In the genomic region with DNA sequence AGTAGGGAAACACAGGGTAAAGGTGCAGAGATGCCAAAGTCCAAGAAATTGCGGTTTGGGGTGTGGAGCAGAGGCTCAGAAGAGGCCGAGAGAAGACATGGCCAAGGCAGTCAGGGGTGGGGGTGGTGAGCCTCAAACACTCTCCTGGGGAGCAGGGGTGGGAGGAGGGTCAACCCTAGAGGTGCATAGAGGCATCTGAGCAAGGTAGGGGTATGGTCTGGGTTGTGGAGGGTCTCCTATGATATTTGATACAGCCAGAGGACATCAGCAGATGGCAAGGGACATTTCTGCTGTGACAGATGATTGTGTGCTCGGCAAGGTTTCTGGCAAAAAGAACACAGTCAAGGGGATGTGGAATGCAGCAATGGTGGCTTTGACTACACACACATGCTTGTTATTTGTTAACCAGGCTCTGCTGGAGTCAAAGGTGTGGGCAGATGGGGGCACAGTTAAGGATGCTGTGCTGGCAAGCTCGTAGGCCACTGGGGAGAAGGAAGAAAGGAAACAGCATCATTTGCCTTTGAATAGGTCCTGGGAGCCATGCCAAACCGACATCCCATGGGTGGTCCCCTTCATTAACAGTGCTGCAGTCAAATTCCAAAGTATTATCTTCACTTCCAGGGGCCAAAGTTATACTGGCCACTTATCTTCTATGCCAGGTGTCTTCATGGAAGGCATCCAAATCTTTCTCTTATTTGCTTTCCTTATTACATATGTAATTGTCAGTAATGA, we compare ENCODE assay signal across 9 mouse cellular contexts. TPM values are rescaled to one million over a fixed set of nuclear protein-coding genes. Genes with fewer than 3 reads are reported as not detected.
DNase-seq lines count a peak whose midpoint lies in the region; ATAC-seq and TF ChIP-seq lines count a peak whose summit lies in the region.
"Had no signal": no experiment of that assay in that cellular context is flagged by ENCODE, and none has a peak within 500 bp of the region (broad histone marks: within the 10 kb centered on the region; RNA-seq: fewer than 3 reads in every experiment).

No protein-coding gene starts in this region.

- no peak overlapping the region for H3K9ac ChIP-seq in limb, embryonic 14.5 days (ENCODE audit: low read depth, low read length, severe bottlenecking)
- H3K9ac ChIP-seq in kidney, embryonic 15.5 days, result no peak overlapping the region
- H3K9ac ChIP-seq in midbrain, embryonic 13.5 days (replicated peaks), result no peak overlapping the region

- no peak for TF ChIP-seq POLR2A in limb, embryonic 14.5 days (IDR thresholded peaks at IDR 0.05; ENCODE audit: borderline replicate concordance, extremely low read depth, insufficient read depth, insufficient read length)
- TF ChIP-seq POLR2A in brain, embryonic 14.5 days (IDR thresholded peaks at IDR 0.05; ENCODE audit: borderline replicate concordance, extremely low read depth, insufficient read depth, insufficient read length, poor library complexity, severe bottlenecking), result no peak

- peak; percentile 37 for DNase-seq in limb, embryonic 14.5 days (ENCODE audit: low spot score)
- DNase-seq in limb, embryonic 10.5 days (ENCODE audit: low spot score), result no peak
- peak; percentile 94 for DNase-seq in brain, embryonic 14.5 days (ENCODE audit: low read depth)
- no peak for DNase-seq in thymus, postnatal 36 days
- DNase-seq in left cerebral cortex, postnatal 25 days (ENCODE audit: low spot score in 2 of 2), result no peak
- DNase-seq: embryo, embryonic 11 days had no signal

- no peaks in the 10 kb centered on the region for H3K36me3 ChIP-seq in limb, embryonic 14.5 days (ENCODE audit: control insufficient read depth, insufficient read depth, low read length)
- H3K36me3 ChIP-seq in limb, embryonic 10.5 days, result no peaks in the 10 kb centered on the region
- no peaks in the 10 kb centered on the region for H3K36me3 ChIP-seq in kidney, embryonic 15.5 days
- no peaks in the 10 kb centered on the region for H3K36me3 ChIP-seq in midbrain, embryonic 13.5 days

- no peak overlapping the region for H3K27ac ChIP-seq in limb, embryonic 14.5 days (replicated peaks; ENCODE audit: low read depth, low read length)
- H3K27ac ChIP-seq in limb, embryonic 10.5 days, result no peak overlapping the region
- 0 out of 2 replicates have a peak overlapping the region, but pooled peaks have one; percentile 18 for H3K27ac ChIP-seq in kidney, embryonic 15.5 days
- peak overlapping the region; percentile 47; the same call in 1 of the 2 replicates for H3K27ac ChIP-seq in midbrain, embryonic 13.5 days

- intact Hi-C loops in left cerebral cortex, postnatal 25 days (cut with DNase I), result no loop called here

- ATAC-seq in limb, embryonic 14.5 days (ENCODE audit: low FRiP score, low read depth), result no peak
- no peak for ATAC-seq in kidney, embryonic 15.5 days (replicated peaks; ENCODE audit: low FRiP score)
- peak; percentile 90 for ATAC-seq in midbrain, embryonic 13.5 days

- H3K4me1 ChIP-seq in limb, embryonic 14.5 days (ENCODE audit: control insufficient read depth, insufficient read depth, low read length), result peaks cover 5% of the 10 kb centered on the region; the same call in 1 of the 2 replicates
- H3K4me1 ChIP-seq in limb, embryonic 10.5 days, result no peaks in the 10 kb centered on the region
- H3K4me1 ChIP-seq in kidney, embryonic 15.5 days, result peaks cover 7% of the 10 kb centered on the region
- peaks cover 12% of the 10 kb centered on the region for H3K4me1 ChIP-seq in midbrain, embryonic 13.5 days (replicated peaks)

- no peaks in the 10 kb centered on the region for H3K9me3 ChIP-seq in limb, embryonic 14.5 days (ENCODE audit: control insufficient read depth, low read length)
- no peaks in the 10 kb centered on the region for H3K9me3 ChIP-seq in limb, embryonic 10.5 days (replicated peaks)
- H3K9me3 ChIP-seq in kidney, embryonic 15.5 days (replicated peaks), result no peaks in the 10 kb centered on the region
- H3K9me3 ChIP-seq in midbrain, embryonic 13.5 days, result no peaks in the 10 kb centered on the region
- H3K9me3 ChIP-seq: megakaryocyte, embryonic 14.5 days had no signal

- H3K4me2 ChIP-seq in limb, embryonic 14.5 days (replicated peaks; ENCODE audit: low read depth, low read length, severe bottlenecking), result no peak overlapping the region
- no peak overlapping the region for H3K4me2 ChIP-seq in kidney, embryonic 15.5 days
- no peak overlapping the region for H3K4me2 ChIP-seq in midbrain, embryonic 13.5 days (replicated peaks)

- 36% methylated on average over 5 of the region's 5 CpGs for WGBS in limb, embryonic 14.5 days
- WGBS in limb, embryonic 10.5 days, result 51% methylated on average over 5 of the region's 5 CpGs
- WGBS in kidney, embryonic 15.5 days, result 41% methylated on average over 5 of the region's 5 CpGs
- WGBS in midbrain, embryonic 13.5 days, result 30% methylated on average over 5 of the region's 5 CpGs

- H3K27me3 ChIP-seq in limb, embryonic 14.5 days (ENCODE audit: control insufficient read depth, insufficient read depth, low read length), result no peaks in the 10 kb centered on the region
- H3K27me3 ChIP-seq in limb, embryonic 10.5 days (ENCODE audit: low read depth, poor library complexity, severe bottlenecking), result no peaks in the 10 kb centered on the region
- H3K27me3 ChIP-seq in kidney, embryonic 15.5 days, result no peaks in the 10 kb centered on the region; the same call in 1 of the 2 replicates
- peaks cover 3% of the 10 kb centered on the region; the same call in 1 of the 2 replicates for H3K27me3 ChIP-seq in midbrain, embryonic 13.5 days

- TF ChIP-seq CTCF in brain, embryonic 14.5 days (IDR thresholded peaks at IDR 0.05; ENCODE audit: borderline replicate concordance, extremely low read depth, insufficient read depth, insufficient read length), result no peak

- no peak overlapping the region for H3K4me3 ChIP-seq in limb, embryonic 14.5 days (replicated peaks; ENCODE audit: low read length)
- H3K4me3 ChIP-seq in limb, embryonic 10.5 days, result no peak overlapping the region
- H3K4me3 ChIP-seq in kidney, embryonic 15.5 days (replicated peaks), result no peak overlapping the region
- no peak overlapping the region for H3K4me3 ChIP-seq in midbrain, embryonic 13.5 days (replicated peaks)
- H3K4me3 ChIP-seq: megakaryocyte, embryonic 14.5 days had no signal

RNA-seq across cellular contexts. Expression of a gene that starts 2.4 kb away (rescaled TPM):
- polyA plus RNA-seq in limb, embryonic 14.5 days (2012; rRNA removed), result 22.6 and 23.6 TPM in 2 replicates
- polyA plus RNA-seq in limb, embryonic 14.5 days (2014; fragmentation: Nextera tagmentation; extraction: Ambion mirVana), result 35.7 and 37.9 TPM in 2 replicates
- polyA plus RNA-seq in limb, embryonic 10.5 days (2016; fragmentation: Nextera tagmentation; extraction: Ambion mirVana), result 19.0 and 23.2 TPM in 2 replicates
- polyA plus RNA-seq in brain, embryonic 14.5 days (2012; rRNA removed), result 10.5 and 11.0 TPM in 2 replicates
- 24.0 and 29.6 TPM in 2 replicates for polyA plus RNA-seq in kidney, embryonic 15.5 days (2015; fragmentation: Nextera tagmentation; extraction: Ambion mirVana)
- 13.6 and 14.9 TPM in 2 replicates for polyA plus RNA-seq in midbrain, embryonic 13.5 days (2015; fragmentation: Nextera tagmentation; extraction: Ambion mirVana)
- total RNA-seq in left cerebral cortex, postnatal 25 days (2021), result 10 to 100 TPM; 20.0 to 26.1 TPM

RNA-seq across cellular contexts. Expression of a gene that starts 37.7 kb away (rescaled TPM):
- 44.0 and 61.0 TPM in 2 replicates for polyA plus RNA-seq in limb, embryonic 14.5 days (2012; rRNA removed)
- polyA plus RNA-seq in limb, embryonic 14.5 days (2014; fragmentation: Nextera tagmentation; extraction: Ambion mirVana), result 28.6 and 31.4 TPM in 2 replicates
- polyA plus RNA-seq in limb, embryonic 10.5 days (2016; fragmentation: Nextera tagmentation; extraction: Ambion mirVana), result 9.5 and 11.2 TPM in 2 replicates
- 16.0 and 19.1 TPM in 2 replicates for polyA plus RNA-seq in brain, embryonic 14.5 days (2012; rRNA removed)
- polyA plus RNA-seq in kidney, embryonic 15.5 days (2015; fragmentation: Nextera tagmentation; extraction: Ambion mirVana), result 8.7 and 10.0 TPM in 2 replicates
- polyA plus RNA-seq in midbrain, embryonic 13.5 days (2015; fragmentation: Nextera tagmentation; extraction: Ambion mirVana), result 6.7 and 7.2 TPM in 2 replicates
- 1 to 10 TPM; 2.1 to 2.7 TPM for total RNA-seq in left cerebral cortex, postnatal 25 days (2021)

Comparison
In these comparisons a context has a peak if more than half of its experiments do, and no peak if none do; other contexts are left out.
1. DNase-seq: peak in limb, embryonic 14.5 days (single experiment) and brain, embryonic 14.5 days (single experiment); none in limb, embryonic 10.5 days (single experiment), thymus, postnatal 36 days (0 of 2) and left cerebral cortex, postnatal 25 days (0 of 2).
2. H3K27ac ChIP-seq: peak in kidney, embryonic 15.5 days (single experiment) and midbrain, embryonic 13.5 days (single experiment); none in limb, embryonic 14.5 days (single experiment) and limb, embryonic 10.5 days (single experiment).